Mouse (Mus musculus): ENCODE data around the gene Kng2. TPM values are rescaled to one million over a fixed set of nuclear protein-coding genes. Genes with fewer than 3 reads are reported as not detected.
"Not testable (repeated sequence)": the region's sequence is repeated elsewhere in the genome, so short reads cannot be mapped to it uniquely, and the experiment has no call there.

The Kng2 gene
- polyA plus RNA-seq (2015; fragmentation: Nextera tagmentation; extraction: Ambion mirVana) = 0.66 and 0.76 TPM in 2 replicates

GRCm38 (mm10) chr16:23028966-23029600 lies at the start of gene Kng2:
TSS of gene Kng2 (minus strand) at chr16:23029482.
- WGBS = 84% methylated on average over 3 of the region's 3 CpGs
- not testable (repeated sequence) for ATAC-seq

GRCm38 (mm10) chr16:23077516-23077915 lies 48.2 kb upstream of the Kng2 start:
- not testable (repeated sequence) for H3K4me2 ChIP-seq (ENCODE audit: low read depth, low read length); H3K36me3 ChIP-seq (ENCODE audit: control insufficient read depth, insufficient read depth, low read length); H3K9me3 ChIP-seq (ENCODE audit: control insufficient read depth, low read length); H3K4me3 ChIP-seq (ENCODE audit: low read length); H3K27ac ChIP-seq (ENCODE audit: low read length); H3K4me1 ChIP-seq (ENCODE audit: control insufficient read depth, insufficient read depth, low read length); ATAC-seq; H3K9ac ChIP-seq (ENCODE audit: low read depth, low read length); H3K27me3 ChIP-seq (replicated peaks; ENCODE audit: control insufficient read depth, insufficient read depth, low read length)
- 85% methylated on average over 6 of the region's 6 CpGs for WGBS

More at GRCm38 (mm10) chr16:23028966-23029600, at the start of gene Kng2:
- H3K4me1 ChIP-seq (ENCODE audit: control insufficient read depth, insufficient read depth, low read length); H3K36me3 ChIP-seq (ENCODE audit: control insufficient read depth, insufficient read depth, low read length); H3K4me2 ChIP-seq (ENCODE audit: low read depth, low read length); H3K9me3 ChIP-seq (ENCODE audit: control insufficient read depth, low read length); H3K27me3 ChIP-seq (replicated peaks; ENCODE audit: control insufficient read depth, insufficient read depth, low read length); H3K9ac ChIP-seq (ENCODE audit: low read depth, low read length); H3K4me3 ChIP-seq (ENCODE audit: low read length); H3K27ac ChIP-seq (ENCODE audit: low read length): not testable (repeated sequence)

GRCm38 (mm10) chr16:23060781-23061325 lies 31.6 kb upstream of the Kng2 start:
- H3K9ac ChIP-seq (ENCODE audit: low read depth, low read length); H3K4me1 ChIP-seq (ENCODE audit: control insufficient read depth, insufficient read depth, low read length); H3K4me2 ChIP-seq (ENCODE audit: low read depth, low read length); ATAC-seq; H3K4me3 ChIP-seq (ENCODE audit: low read length); H3K36me3 ChIP-seq (ENCODE audit: control insufficient read depth, insufficient read depth, low read length); H3K9me3 ChIP-seq (ENCODE audit: control insufficient read depth, low read length); H3K27ac ChIP-seq (ENCODE audit: low read length); H3K27me3 ChIP-seq (replicated peaks; ENCODE audit: control insufficient read depth, insufficient read depth, low read length): not testable (repeated sequence)
- 87% methylated on average over 5 of the region's 5 CpGs for WGBS

- not testable (repeated sequence) for H3K4me1 ChIP-seq (ENCODE audit: control insufficient read depth, insufficient read depth, low read length); H3K9ac ChIP-seq (ENCODE audit: low read depth, low read length); H3K4me3 ChIP-seq (ENCODE audit: low read length); H3K27me3 ChIP-seq (replicated peaks; ENCODE audit: control insufficient read depth, insufficient read depth, low read length); H3K27ac ChIP-seq (ENCODE audit: low read length); H3K4me2 ChIP-seq (ENCODE audit: low read depth, low read length); H3K36me3 ChIP-seq (ENCODE audit: control insufficient read depth, insufficient read depth, low read length); H3K9me3 ChIP-seq (ENCODE audit: control insufficient read depth, low read length)
- ATAC-seq = peak; percentile 81
- 44% methylated on average over 4 of the region's 4 CpGs for WGBS
Observed at GRCm38 (mm10) chr16:23059630-23060029, 30.3 kb upstream of the Kng2 start.

DNA sequence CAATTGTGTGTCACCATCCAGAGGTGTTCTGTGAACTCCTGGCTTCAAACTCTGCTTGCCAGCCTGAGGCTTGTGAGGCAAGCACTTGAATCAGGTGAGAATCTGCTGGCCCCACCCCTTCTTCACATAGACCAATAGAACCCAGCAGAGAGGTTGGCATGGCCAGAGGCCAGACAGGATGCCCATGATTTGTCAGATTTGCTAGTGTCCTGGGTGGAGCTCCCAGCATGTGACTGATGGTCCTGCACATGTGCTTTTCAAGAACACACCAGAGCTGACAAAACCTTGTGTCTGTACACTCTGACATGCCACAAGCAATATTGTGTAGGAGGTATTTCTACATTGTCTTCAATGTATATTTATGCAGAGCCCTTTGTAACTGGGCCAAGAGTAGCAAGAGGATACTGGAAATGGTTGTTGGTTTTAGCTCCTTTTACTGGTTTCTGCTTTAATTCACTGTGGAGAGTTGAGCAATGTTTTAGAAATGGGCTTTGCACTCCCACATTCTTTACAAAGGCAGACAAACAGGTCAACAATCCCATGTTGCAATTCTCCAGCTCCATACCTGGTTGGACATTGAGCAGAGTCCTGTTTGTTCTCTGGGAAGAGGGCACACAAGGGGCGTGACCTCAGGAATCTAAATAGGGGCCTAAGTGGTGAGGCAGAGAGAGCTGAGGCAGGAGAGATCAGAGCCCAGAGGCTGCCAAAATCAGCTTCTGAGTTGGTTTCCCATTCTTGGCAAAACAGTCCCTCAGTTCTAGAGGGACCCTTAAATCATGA lies 28.6 kb upstream of the Kng2 start, which contains the start of gene Kng1:
Gene Kng1, plus strand, starts transcription at position 198 of the 780 bp plus-strand sequence.
- not testable (repeated sequence) for H3K27ac ChIP-seq (ENCODE audit: low read length); H3K4me3 ChIP-seq (ENCODE audit: low read length); H3K4me2 ChIP-seq (ENCODE audit: low read depth, low read length); H3K4me1 ChIP-seq (ENCODE audit: control insufficient read depth, insufficient read depth, low read length); H3K9ac ChIP-seq (ENCODE audit: low read depth, low read length); H3K36me3 ChIP-seq (ENCODE audit: control insufficient read depth, insufficient read depth, low read length); H3K27me3 ChIP-seq (replicated peaks; ENCODE audit: control insufficient read depth, insufficient read depth, low read length); H3K9me3 ChIP-seq (ENCODE audit: control insufficient read depth, low read length)
- WGBS = 81% methylated on average over 1 of the region's 1 CpGs
- 0 out of 2 replicates have a peak, but pooled peaks have one; percentile 42 for ATAC-seq

DNA sequence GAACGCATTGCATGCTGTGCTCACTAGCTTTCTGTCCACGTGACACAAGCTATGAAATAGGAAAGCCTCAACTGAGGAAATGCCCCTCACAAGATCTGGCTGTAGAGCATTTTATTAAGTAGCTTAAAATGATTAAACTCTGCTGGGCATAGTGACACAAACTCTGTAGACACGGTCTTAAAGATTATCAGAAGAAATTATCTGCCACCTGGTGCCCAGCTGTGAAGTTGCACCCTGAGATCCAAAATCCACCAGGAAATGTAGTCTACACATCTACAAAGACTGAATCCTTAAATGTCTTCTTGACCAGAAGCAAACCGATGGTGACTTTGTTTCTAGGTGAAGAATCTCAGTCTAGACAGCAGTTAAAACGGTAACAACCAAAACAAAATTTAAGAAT lies 17.0 kb upstream of the Kng2 start:
- Histone ChIP-seq H3K36me3 (ENCODE audit: control insufficient read depth, insufficient read depth, low read length) (no peaks in the 10 kb centered on the region), H3K4me1 (ENCODE audit: control insufficient read depth, insufficient read depth, low read length) (no peaks in the 10 kb centered on the region), H3K4me3 (ENCODE audit: low read length) (no peak overlapping the region), H3K4me2 (ENCODE audit: low read depth, low read length) (no peak overlapping the region), H3K27me3 (replicated peaks; ENCODE audit: control insufficient read depth, insufficient read depth, low read length) (no peaks in the 10 kb centered on the region), H3K9ac (ENCODE audit: low read depth, low read length) (no peak overlapping the region), H3K9me3 (ENCODE audit: control insufficient read depth, low read length) (no peaks in the 10 kb centered on the region), H3K27ac (ENCODE audit: low read length) (no peak overlapping the region)
- ATAC-seq = no peak
- WGBS = 60% methylated on average over 5 of the region's 5 CpGs

DNA sequence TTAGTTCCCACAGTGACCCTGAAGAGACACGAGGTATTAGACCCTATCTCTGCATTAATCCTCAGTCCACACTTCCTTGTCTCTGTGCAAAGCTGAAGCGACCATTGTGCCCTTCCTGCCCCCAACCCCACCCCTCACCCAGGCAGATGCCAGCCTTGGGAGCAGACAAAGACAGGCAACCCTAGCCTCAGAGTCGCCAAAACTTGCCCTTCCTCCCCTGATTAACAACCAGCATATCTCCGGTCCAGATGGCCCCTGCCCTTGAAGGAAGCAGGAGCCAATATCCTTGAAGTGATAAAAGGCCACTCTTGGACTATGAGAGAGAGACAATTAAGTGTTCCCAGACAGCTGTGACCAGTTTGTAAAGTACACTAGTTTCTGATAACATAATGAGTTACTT lies 11.6 kb upstream of the Kng2 start:
- 0 out of 2 replicates have a peak, but pooled peaks cover 3% of the 10 kb centered on the region for H3K4me1 ChIP-seq (ENCODE audit: control insufficient read depth, insufficient read depth, low read length)
- no peaks in the 10 kb centered on the region for H3K27me3 ChIP-seq (replicated peaks; ENCODE audit: control insufficient read depth, insufficient read depth, low read length)
- no peak overlapping the region for H3K27ac ChIP-seq (ENCODE audit: low read length)
- no peak overlapping the region for H3K9ac ChIP-seq (ENCODE audit: low read depth, low read length)
- H3K36me3 ChIP-seq (ENCODE audit: control insufficient read depth, insufficient read depth, low read length) = no peaks in the 10 kb centered on the region
- peak; percentile 26; the same call in 1 of the 2 replicates for ATAC-seq
- H3K9me3 ChIP-seq (ENCODE audit: control insufficient read depth, low read length) = no peaks in the 10 kb centered on the region; the same call in 1 of the 2 replicates
- WGBS = 29% methylated on average over 4 of the region's 4 CpGs
- H3K4me3 ChIP-seq (ENCODE audit: low read length) = no peak overlapping the region
- no peak overlapping the region for H3K4me2 ChIP-seq (ENCODE audit: low read depth, low read length)

DNA sequence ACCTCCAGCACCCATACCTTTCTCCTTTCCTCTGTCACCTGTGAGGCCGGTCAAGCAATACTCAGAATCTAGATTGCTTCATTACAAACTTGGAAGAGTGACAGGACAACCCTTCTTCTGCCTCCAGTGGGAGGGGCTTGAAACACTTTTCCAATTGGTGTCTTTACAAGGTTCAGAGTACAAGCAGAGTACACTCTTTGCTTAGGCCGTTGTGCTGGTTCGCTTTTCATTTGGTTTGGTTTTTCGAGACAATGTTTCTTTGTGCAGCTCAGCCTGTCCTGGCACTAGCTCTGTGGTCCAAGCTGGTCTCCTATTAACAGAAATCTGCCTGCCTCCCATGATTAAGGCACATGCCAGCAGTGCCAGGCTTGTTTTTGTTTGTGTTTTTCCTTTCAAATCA lies 10.0 kb upstream of the Kng2 start:
- Histone ChIP-seq H3K36me3 (ENCODE audit: control insufficient read depth, insufficient read depth, low read length) (no peaks in the 10 kb centered on the region), H3K4me3 (ENCODE audit: low read length) (no peak overlapping the region), H3K9ac (ENCODE audit: low read depth, low read length) (no peak overlapping the region), H3K4me1 (ENCODE audit: control insufficient read depth, insufficient read depth, low read length) (0 out of 2 replicates have a peak, but pooled peaks cover 3% of the 10 kb centered on the region), H3K9me3 (ENCODE audit: control insufficient read depth, low read length) (no peaks in the 10 kb centered on the region; the same call in 1 of the 2 replicates), H3K27ac (ENCODE audit: low read length) (no peak overlapping the region), H3K27me3 (replicated peaks; ENCODE audit: control insufficient read depth, insufficient read depth, low read length) (no peaks in the 10 kb centered on the region), H3K4me2 (ENCODE audit: low read depth, low read length) (no peak overlapping the region)
- no peak for ATAC-seq
- 93% methylated on average over 4 of the region's 4 CpGs for WGBS

DNA sequence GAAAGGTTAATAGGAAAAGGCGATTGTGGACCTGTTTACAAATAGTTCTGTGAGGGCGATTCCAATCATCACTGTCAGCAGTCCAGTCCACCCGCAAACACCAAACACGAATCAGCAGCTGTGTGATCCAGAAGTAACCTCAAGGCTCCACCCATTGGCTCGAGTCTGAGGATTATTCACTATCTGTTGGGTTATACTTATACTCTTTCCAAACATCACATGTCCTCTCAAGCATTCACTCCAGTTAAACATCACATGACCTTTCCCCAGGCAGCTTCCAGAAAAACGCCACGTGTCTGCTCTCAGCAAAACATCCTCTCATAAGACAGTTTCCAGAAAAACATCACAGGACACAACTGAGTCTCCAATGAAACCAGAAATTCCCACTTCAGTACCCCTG lies 8.5 kb upstream of the Kng2 start:
- Histone ChIP-seq H3K4me1 (ENCODE audit: control insufficient read depth, insufficient read depth, low read length) (0 out of 2 replicates have a peak, but pooled peaks cover 3% of the 10 kb centered on the region), H3K9me3 (ENCODE audit: control insufficient read depth, low read length) (no peaks in the 10 kb centered on the region; the same call in 1 of the 2 replicates), H3K4me2 (ENCODE audit: low read depth, low read length) (no peak overlapping the region), H3K27ac (ENCODE audit: low read length) (no peak overlapping the region), H3K36me3 (ENCODE audit: control insufficient read depth, insufficient read depth, low read length) (no peaks in the 10 kb centered on the region), H3K9ac (ENCODE audit: low read depth, low read length) (no peak overlapping the region), H3K27me3 (replicated peaks; ENCODE audit: control insufficient read depth, insufficient read depth, low read length) (no peaks in the 10 kb centered on the region), H3K4me3 (ENCODE audit: low read length) (no peak overlapping the region)
- WGBS = 60% methylated on average over 7 of the region's 7 CpGs
- no peak for ATAC-seq
